Mouse (Mus musculus) central nervous system, embryonic 18 days (tissue): Measurements from ENCODE around the gene Ipmk. TPM values are rescaled to one million over a fixed set of nuclear protein-coding genes. Genes with fewer than 3 reads are reported as not detected.

Experiments used
- polyA plus RNA-seq: library from polyadenylated mRNA; depleted of rRNA; stranded (reverse); fragments of >200 nt; gene quantifications from 2 replicates; pipeline ENCODE4 v1.2.3, GENCODE M21; 2012; rRNA removed

Gene Ipmk
- 18.0 and 18.1 TPM in 2 replicates for polyA plus RNA-seq

DNA sequence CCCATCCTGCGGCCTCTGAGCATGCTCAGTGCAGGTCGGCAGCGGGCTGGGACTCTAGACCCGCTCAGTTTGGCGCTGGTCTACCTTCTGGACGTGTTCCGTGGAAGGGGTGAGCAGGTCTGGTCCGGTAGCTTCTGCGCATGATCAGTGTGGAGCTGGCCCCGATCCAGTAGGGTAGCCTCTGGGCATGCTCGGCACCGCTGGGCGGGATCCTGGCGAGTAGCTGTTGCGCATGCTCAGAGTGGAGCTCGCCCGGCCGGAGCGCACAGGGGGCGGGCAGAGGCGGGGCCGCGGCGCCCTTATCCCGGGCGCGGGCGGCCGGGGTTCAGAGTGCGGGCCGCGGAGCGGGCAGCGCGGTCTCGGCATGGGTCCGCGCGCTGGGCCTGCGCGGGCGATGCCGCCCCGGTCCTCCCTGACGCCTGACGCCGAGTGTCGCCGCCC lies at the start of gene Ipmk:
Ipmk (plus strand) TSS at position 255 of the 441 bp plus-strand sequence.

DNA sequence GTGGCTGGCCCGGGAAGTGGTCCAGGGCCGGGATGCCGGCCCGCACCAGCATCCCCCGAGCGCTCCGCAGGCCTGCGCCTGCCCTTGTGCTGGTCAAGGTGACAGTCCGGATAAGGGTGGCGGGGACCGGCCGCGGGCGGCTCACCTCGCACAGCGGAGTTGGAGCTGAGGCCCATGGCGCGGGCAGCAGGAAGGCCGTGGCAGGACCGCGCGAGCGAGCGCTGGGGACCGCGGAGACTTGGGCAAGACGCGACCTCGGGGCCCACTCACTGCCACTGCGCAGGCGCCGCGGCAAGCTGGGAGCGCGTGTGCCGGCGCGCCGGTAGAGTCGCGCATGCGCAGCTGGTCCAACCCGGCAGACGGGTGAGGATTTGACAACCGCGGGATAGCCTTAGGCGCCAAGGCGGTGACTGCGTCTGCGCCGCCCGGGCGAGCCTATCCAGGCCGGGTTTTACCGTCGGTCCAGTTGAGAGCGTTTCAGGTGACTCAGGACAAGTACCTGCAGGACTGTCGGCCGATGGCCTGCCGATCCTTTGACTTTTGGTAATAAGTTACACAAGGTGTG lies 2.9 kb upstream of the Ipmk start, which contains the start of gene Cisd1:
Cisd1 (minus strand) TSS at position 376 of the 565 bp plus-strand sequence.

Other genes with a start within 250 kb of the Ipmk start
- 3.3 and 3.6 TPM in 2 replicates for gene Bicc1, start 188.1 kb upstream of the Ipmk start, polyA plus RNA-seq
- 23.3 and 25.8 TPM in 2 replicates for gene Tfam, start 109.5 kb upstream of the Ipmk start, polyA plus RNA-seq
- gene Ube2d1, start 62.5 kb upstream of the Ipmk start, polyA plus RNA-seq, result 238 and 252 TPM in 2 replicates
- 161 and 176 TPM in 2 replicates for gene Cisd1, start 2.8 kb upstream of the Ipmk start, polyA plus RNA-seq